Mouse (Mus musculus) common myeloid progenitor, adult 5-6 weeks (primary cell): ENCODE results near the gene Vmn2r35. TPM values are rescaled to one million over a fixed set of nuclear protein-coding genes. Genes with fewer than 3 reads are reported as not detected.
"Not testable (repeated sequence)": the region's sequence is repeated elsewhere in the genome, so short reads cannot be mapped to it uniquely, and the experiment has no call there.

Experiments
- ATAC-seq: replicated peaks from 2 replicates; pipeline ENCODE4 v1.8.0; 2016; ENCODE audit warnings: low read depth, mild to moderate bottlenecking, moderate TSS enrichment, inconsistent platforms; ENCODE audit not compliant: poor library complexity, severe bottlenecking
- total RNA-seq: library from RNA; stranded (forward); fragments of 200-1000, 187-1606 nt; gene quantifications from 2 replicates; pipeline ENCODE4 v1.2.3, GENCODE M21; 2017

Gene Vmn2r35
- total RNA-seq = not detected in 2 replicates

DNA sequence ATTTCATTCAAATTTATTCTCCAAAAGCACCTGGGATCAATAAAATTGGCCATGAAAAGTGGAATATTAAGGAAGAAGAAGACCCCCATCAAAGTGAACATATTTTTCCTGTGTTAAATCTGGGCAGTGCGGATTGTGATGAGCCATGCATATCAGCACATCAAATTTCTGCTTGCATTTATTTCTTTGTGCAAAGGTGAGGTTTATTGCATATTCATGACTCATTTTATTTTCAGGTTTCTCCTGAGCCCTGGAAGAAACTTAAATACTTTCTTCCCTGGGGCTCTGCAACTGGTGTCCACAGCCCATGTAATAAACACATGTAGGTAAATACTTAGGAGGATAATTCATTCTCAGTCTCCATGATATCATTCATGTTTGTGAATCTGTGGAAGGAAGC, at the start of gene Vmn2r35:
Gene Vmn2r35, minus strand, starts transcription at position 101 of the 400 bp plus-strand sequence.
- ATAC-seq = not testable (repeated sequence)

DNA sequence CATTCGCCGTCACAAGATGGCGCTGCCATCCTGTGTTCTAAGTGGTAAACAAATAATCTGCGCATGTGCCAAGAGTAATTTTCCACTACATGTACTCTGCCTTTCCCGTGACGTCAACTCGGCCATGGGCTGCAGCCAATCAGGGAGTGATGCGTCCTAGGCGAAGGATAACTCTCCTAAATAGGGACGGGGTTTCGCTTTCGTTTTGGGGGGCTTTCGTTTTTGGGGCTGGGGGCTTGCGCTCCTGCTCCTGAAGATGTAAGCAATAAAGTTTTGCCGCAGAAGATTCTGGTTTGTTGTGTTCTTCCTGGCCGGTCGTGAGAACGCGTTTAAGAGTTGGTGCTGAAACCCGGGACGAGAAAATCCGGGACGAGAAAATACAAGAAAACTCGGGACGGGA, 25.5 kb downstream of the Vmn2r35 start:
- not testable (repeated sequence) for ATAC-seq

Other genes with a start within 250 kb of the Vmn2r35 start
- gene Vmn2r34, start 130.4 kb downstream of the Vmn2r35 start, total RNA-seq = not detected in 2 replicates
- not detected in 2 replicates for gene Vmn2r36, start 82.6 kb upstream of the Vmn2r35 start, total RNA-seq